Mouse (Mus musculus): ENCODE results near the gene Olfr545.
A peak's percentile ranks its signal among the peaks of the same experiment; 100 is the strongest.

The Olfr545 gene

DNA sequence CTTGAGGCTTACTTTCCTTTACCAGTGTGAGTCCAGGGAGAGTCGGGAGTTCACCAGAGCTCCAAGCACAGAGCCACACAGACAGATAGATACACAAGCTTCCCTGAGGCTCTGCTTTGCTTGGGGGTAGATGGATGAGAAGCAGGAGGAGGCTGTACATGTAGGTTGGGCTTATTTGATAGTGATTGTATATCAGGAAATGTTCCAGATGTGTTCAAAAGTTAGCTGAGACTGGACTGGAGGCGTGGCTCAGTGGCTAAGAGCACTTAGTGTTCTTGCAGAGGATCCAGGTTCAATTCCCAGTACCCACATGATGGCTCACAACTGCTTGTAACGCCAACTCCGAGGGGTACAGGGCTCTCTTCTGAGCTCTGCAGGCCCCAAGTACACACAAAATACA lies 20.9 kb downstream of the Olfr545 start:
- DNase-seq = no peak

- DNase-seq = no peak
Measured at GRCm38 (mm10) chr7:102477377-102477776, 22.0 kb downstream of the Olfr545 start.

GRCm38 (mm10) chr7:102476601-102477000 lies 22.8 kb downstream of the Olfr545 start:
- no peak for DNase-seq

DNA sequence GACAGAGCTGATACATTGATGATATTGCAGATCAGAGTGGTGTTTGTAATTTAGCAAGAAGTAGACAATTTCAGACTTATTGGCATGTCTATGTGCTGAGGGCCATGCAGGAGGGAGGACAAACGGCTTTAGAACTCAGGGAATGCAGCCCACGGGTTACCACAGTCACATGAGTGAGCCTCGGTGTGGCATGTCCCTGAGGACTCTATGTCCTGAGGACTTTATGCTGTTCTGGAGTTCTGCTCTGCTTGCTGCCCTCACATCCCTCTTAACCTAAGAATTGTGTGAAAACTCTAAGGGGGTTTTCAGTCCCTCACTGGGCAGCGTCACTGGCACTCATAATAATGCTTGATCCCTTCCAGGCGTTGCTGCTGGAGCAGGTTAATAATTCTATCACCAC lies 26.7 kb downstream of the Olfr545 start:
- no peak for DNase-seq

GRCm38 (mm10) chr7:102467566-102467965 lies 31.8 kb downstream of the Olfr545 start:
- DNase-seq = no peak

- no peak for DNase-seq
Measured at GRCm38 (mm10) chr7:102458618-102459380, 40.6 kb downstream of the Olfr545 start.

GRCm38 (mm10) chr7:102446438-102446837 lies 52.9 kb downstream of the Olfr545 start:
- no peak for DNase-seq

- DNase-seq = no peak
Measured at GRCm38 (mm10) chr7:102444301-102444700, 55.1 kb downstream of the Olfr545 start.

GRCm38 (mm10) chr7:102442432-102442831 lies 56.9 kb downstream of the Olfr545 start:
- DNase-seq = no peak

- peak; percentile 87 to 89 for DNase-seq
Measured at GRCm38 (mm10) chr7:102441657-102442391, 57.5 kb downstream of the Olfr545 start, which contains the start of gene Rrm1. TSS of gene Rrm1 (plus strand) at chr7:102441695.
